Comparison of ENCODE assay signal across 8 mouse cellular contexts in genomic region chr2:6192820-6193590, GRCm38 (mm10). TPM values are rescaled to one million over a fixed set of nuclear protein-coding genes. Genes with fewer than 3 reads are reported as not detected.
A peak's percentile ranks its signal among the peaks of the same experiment; 100 is the strongest.
DNase-seq lines count a peak whose midpoint lies in the region; ATAC-seq and TF ChIP-seq lines count a peak whose summit lies in the region.

No protein-coding gene starts in this region.

- no peak overlapping the region for H3K27ac ChIP-seq in embryonic facial prominence, embryonic 10.5 days (replicated peaks)
- H3K27ac ChIP-seq in kidney, adult 2 months (ENCODE audit: insufficient read depth, low read depth, low read length) = no peak overlapping the region
- H3K27ac ChIP-seq in limb, embryonic 13.5 days = no peak overlapping the region
- no peak overlapping the region for H3K27ac ChIP-seq in midbrain, embryonic 16.5 days (ENCODE audit: low read length)
- 0 out of 2 replicates have a peak overlapping the region, but pooled peaks have one; percentile 5 for H3K27ac ChIP-seq in stomach, postnatal 0 days (replicated peaks)

- 78% methylated on average over 20 of the region's 20 CpGs for WGBS in embryonic facial prominence, embryonic 10.5 days
- 66% methylated on average over 20 of the region's 20 CpGs for WGBS in kidney, adult 2 months
- WGBS in limb, embryonic 13.5 days = 73% methylated on average over 20 of the region's 20 CpGs
- WGBS in midbrain, embryonic 16.5 days = 73% methylated on average over 20 of the region's 20 CpGs
- 63% methylated on average over 20 of the region's 20 CpGs for WGBS in stomach, postnatal 0 days

- peak; percentile 61 to 68 for DNase-seq in B cell, adult 2 months
- peak; percentile 74 for DNase-seq in adrenal gland, postnatal 14 days
- peak; percentile 60 for DNase-seq in embryonic facial prominence, embryonic 10.5 days (ENCODE audit: low spot score)
- DNase-seq in heart, adult 8-10 months (ENCODE audit: low spot score) = peak; percentile 49
- peak; percentile 72 for DNase-seq in kidney, adult 2 months
- peak; percentile 67 for DNase-seq in stomach, postnatal 0 days (ENCODE audit: low spot score)

- TF ChIP-seq CTCF in kidney, adult 2 months (conservative IDR thresholded peaks at IDR 0.05; ENCODE audit: insufficient read depth, insufficient read length, low read depth, low read length) = peak; percentile 63
- peak; percentile 91 for TF ChIP-seq CTCF in stomach, postnatal 0 days (IDR thresholded peaks at IDR 0.05; ENCODE audit: low read depth)

- no peaks in the 10 kb centered on the region for H3K9me3 ChIP-seq in embryonic facial prominence, embryonic 10.5 days
- H3K9me3 ChIP-seq in limb, embryonic 13.5 days = no peaks in the 10 kb centered on the region
- H3K9me3 ChIP-seq in midbrain, embryonic 16.5 days (replicated peaks; ENCODE audit: control insufficient read depth, low read length, poor library complexity, severe bottlenecking) = no peaks in the 10 kb centered on the region
- H3K9me3 ChIP-seq in stomach, postnatal 0 days (ENCODE audit: control insufficient read depth, low read length) = no peaks in the 10 kb centered on the region

- no peak for TF ChIP-seq POLR2A in kidney, adult 2 months (IDR thresholded peaks at IDR 0.05; ENCODE audit: low read depth, low read length)

- TF ChIP-seq EP300 in stomach, postnatal 0 days (optimal IDR thresholded peaks at IDR 0.05) = no peak

- H3K36me3 ChIP-seq in embryonic facial prominence, embryonic 10.5 days (replicated peaks) = no peaks in the 10 kb centered on the region
- no peaks in the 10 kb centered on the region for H3K36me3 ChIP-seq in kidney, adult 2 months (ENCODE audit: control insufficient read depth, insufficient read depth, low read length)
- no peaks in the 10 kb centered on the region for H3K36me3 ChIP-seq in limb, embryonic 13.5 days
- no peaks in the 10 kb centered on the region for H3K36me3 ChIP-seq in midbrain, embryonic 16.5 days (ENCODE audit: control insufficient read depth, insufficient read depth, low read length)
- H3K36me3 ChIP-seq in stomach, postnatal 0 days (ENCODE audit: control insufficient read depth, insufficient read depth, low read length) = no peaks in the 10 kb centered on the region

- H3K9ac ChIP-seq in limb, embryonic 13.5 days = no peak overlapping the region
- no peak overlapping the region for H3K9ac ChIP-seq in midbrain, embryonic 16.5 days (ENCODE audit: low read depth, low read length)
- no peak overlapping the region for H3K9ac ChIP-seq in stomach, postnatal 0 days (ENCODE audit: low read length)

- no peak overlapping the region for H3K4me2 ChIP-seq in limb, embryonic 13.5 days (replicated peaks)
- H3K4me2 ChIP-seq in midbrain, embryonic 16.5 days (ENCODE audit: low read length) = no peak overlapping the region
- no peak overlapping the region for H3K4me2 ChIP-seq in stomach, postnatal 0 days (replicated peaks; ENCODE audit: low read depth)

- H3K4me3 ChIP-seq in embryonic facial prominence, embryonic 10.5 days = no peak overlapping the region
- H3K4me3 ChIP-seq in kidney, adult 2 months (ENCODE audit: insufficient read depth, low read depth, low read length) = no peak overlapping the region
- H3K4me3 ChIP-seq in limb, embryonic 13.5 days = no peak overlapping the region
- H3K4me3 ChIP-seq in midbrain, embryonic 16.5 days (ENCODE audit: low read depth, low read length) = no peak overlapping the region
- no peak overlapping the region for H3K4me3 ChIP-seq in stomach, postnatal 0 days (ENCODE audit: low read depth, low read length)

- peak; percentile 52; the same call in 1 of the 2 replicates for ATAC-seq in limb, embryonic 13.5 days (ENCODE audit: low FRiP score, low read depth)
- ATAC-seq in midbrain, embryonic 16.5 days = peak; percentile 49; the same call in 1 of the 2 replicates
- ATAC-seq in stomach, postnatal 0 days (ENCODE audit: low FRiP score, low TSS enrichment) = peak; percentile 65

- H3K4me1 ChIP-seq in embryonic facial prominence, embryonic 10.5 days = peaks cover 22% of the 10 kb centered on the region
- no peaks in the 10 kb centered on the region for H3K4me1 ChIP-seq in kidney, adult 2 months (ENCODE audit: control insufficient read depth, insufficient read depth, low read length)
- peaks cover 14% of the 10 kb centered on the region for H3K4me1 ChIP-seq in limb, embryonic 13.5 days
- H3K4me1 ChIP-seq in midbrain, embryonic 16.5 days (ENCODE audit: control insufficient read depth, insufficient read depth, low read length) = peaks cover 24% of the 10 kb centered on the region
- 0 out of 2 replicates have a peak, but pooled peaks cover 3% of the 10 kb centered on the region for H3K4me1 ChIP-seq in stomach, postnatal 0 days (replicated peaks; ENCODE audit: control insufficient read depth, insufficient read depth)

- no peaks in the 10 kb centered on the region for H3K27me3 ChIP-seq in embryonic facial prominence, embryonic 10.5 days (replicated peaks; ENCODE audit: low read depth, poor library complexity, severe bottlenecking)
- no peaks in the 10 kb centered on the region for H3K27me3 ChIP-seq in kidney, adult 2 months (replicated peaks; ENCODE audit: control insufficient read depth, insufficient read depth, low read length)
- H3K27me3 ChIP-seq in limb, embryonic 13.5 days = peaks cover 5% of the 10 kb centered on the region; the same call in 1 of the 2 replicates
- H3K27me3 ChIP-seq in midbrain, embryonic 16.5 days (ENCODE audit: control insufficient read depth, insufficient read depth, low read depth, low read length) = no peaks in the 10 kb centered on the region
- no peaks in the 10 kb centered on the region for H3K27me3 ChIP-seq in stomach, postnatal 0 days (ENCODE audit: control insufficient read depth, insufficient read depth, low read length)

RNA-seq across cellular contexts. Expression of gene Echdc3, which starts 19.8 kb away (rescaled TPM):
- 56.9 and 66.3 TPM in 2 replicates for total RNA-seq in adrenal gland, postnatal 14 days (2021)
- 2.5 and 3.1 TPM in 2 replicates for polyA plus RNA-seq in embryonic facial prominence, embryonic 10.5 days (2016; fragmentation: Nextera tagmentation; extraction: Ambion mirVana)
- total RNA-seq in heart, adult 8-10 months (2022) = 10 to 100 TPM; 27.6 to 32.7 (median 31.9) TPM
- polyA plus RNA-seq in kidney, adult 2 months (2012; rRNA removed) = 67.9 and 74.7 TPM in 2 replicates
- 4.3 and 5.4 TPM in 2 replicates for polyA plus RNA-seq in limb, embryonic 13.5 days (2015; fragmentation: Nextera tagmentation; extraction: Ambion mirVana)
- 1.1 and 1.5 TPM in 2 replicates for polyA plus RNA-seq in midbrain, embryonic 16.5 days (2015; fragmentation: Nextera tagmentation; extraction: Ambion mirVana)
- polyA plus RNA-seq in stomach, postnatal 0 days (2015; fragmentation: Nextera tagmentation; extraction: Ambion mirVana) = 8.1 and 9.1 TPM in 2 replicates
